Mouse (Mus musculus) skeletal muscle tissue, adult 2 months (tissue): ENCODE measurements around the gene Brd7.

Source experiments
- DNase-seq: peaks from one replicate; pipeline ENCODE4 v3.0.0-alpha.2; 2012; ENCODE audit warnings: low read depth, low spot score

The Brd7 gene

DNA sequence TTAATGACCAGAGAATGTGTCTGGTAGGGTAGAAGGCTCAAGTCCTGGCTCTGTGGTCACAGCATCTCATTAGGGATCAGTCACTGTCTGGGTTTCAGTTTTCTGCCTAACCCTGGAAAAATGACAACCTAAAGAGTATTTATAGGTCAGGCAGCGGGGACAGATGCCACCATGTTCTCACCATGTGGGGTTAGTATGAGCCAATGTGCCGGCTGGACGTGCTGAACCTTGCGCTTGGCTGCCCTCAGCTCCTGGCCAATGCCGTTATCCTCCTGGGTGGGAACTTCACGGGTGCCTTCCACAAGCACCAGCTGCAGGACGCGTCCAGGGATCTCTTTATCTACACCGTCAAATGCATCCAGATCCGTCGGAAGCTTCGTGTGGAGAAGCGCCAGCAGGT, 51.7 kb downstream of the Brd7 start:
- peak; percentile 65 for DNase-seq

DNA sequence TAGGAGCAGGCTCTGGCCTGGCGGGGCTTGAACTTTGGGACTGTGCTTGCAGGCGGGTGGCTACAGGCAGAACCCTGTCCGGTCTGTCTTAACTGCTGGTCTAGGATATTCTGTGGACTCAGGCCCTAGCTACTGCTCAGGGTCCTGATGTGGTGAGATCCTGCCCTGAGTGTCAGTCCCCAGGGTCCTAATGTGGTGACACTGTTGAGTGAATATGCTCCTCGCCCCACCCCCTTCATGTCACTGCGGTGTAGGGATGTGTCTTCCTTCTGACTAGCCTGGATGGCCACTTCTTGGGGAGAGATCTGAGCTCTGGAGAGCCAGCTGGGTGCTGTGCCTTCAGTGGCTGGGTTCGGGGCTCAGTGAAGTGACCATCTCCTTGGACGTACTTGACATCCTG, 52.1 kb downstream of the Brd7 start:
- no peak for DNase-seq

DNA sequence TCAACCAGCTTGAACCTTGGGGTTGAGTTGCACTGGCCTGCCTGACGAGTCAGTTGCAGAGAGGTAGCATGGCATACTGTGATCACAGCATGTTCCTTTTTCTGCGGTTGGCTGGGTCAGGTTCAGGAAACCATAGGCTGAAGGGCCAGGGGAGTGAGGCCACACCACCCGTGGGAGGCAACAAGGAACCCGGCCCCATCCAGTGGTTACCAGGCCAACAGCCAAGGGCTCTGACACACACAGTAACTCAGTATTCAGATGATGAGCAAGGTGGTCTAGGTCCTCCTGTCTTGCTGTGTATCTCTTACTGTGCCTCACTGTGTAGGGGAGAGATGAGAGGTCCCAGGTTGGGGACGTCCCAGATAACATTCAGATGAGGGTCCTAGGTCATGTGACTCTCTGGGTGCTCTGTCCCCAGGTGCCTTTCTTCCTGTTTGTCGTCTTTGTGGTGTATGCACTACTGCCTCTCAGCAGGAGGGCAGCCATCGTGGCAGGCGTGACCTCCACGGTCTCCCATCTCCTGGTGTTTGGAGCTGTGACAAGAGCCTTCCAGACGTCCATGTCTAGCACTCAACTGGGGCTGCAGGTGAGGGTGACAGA, 52.6 kb downstream of the Brd7 start:
- DNase-seq, result no peak

DNA sequence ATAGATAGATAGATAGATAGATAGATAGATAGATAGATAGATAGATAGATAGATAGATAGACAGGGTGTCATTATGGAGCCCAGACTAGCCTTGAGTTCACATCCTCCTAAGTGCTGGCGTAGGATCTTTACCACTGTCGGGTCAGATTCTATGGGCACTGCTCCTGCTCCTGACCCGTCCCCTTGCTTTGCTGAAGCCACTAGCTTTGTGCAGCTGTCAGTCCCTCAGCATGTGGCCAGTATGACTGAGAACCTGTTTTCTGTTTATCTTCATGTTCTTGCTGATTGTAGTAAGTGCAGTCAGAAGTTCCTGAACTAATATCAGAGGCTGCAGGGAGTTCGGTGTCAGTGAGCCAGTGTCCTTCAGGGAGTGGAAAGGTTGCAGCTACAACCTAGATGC, 54.3 kb downstream of the Brd7 start:
- DNase-seq, result no peak

DNA sequence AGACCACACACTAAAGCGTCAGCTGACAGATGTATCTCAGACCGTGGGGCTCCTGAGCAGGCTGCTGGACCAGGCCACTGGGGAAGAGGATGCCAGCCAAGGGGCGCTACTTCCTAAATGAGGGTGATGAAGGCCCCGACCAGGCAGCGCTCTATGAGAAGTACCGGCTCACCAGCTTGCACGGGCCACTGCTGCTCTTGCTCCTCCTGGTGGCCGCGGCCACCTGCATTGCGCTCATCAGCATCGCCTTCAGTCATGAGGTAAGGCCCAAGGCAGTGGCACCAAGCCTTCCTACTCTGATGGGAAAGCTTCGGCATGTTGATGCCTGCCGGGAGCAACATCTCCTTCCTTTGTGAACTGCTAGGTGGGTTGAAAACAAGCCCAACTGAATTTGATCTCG, 55.5 kb downstream of the Brd7 start:
- no peak for DNase-seq

DNA sequence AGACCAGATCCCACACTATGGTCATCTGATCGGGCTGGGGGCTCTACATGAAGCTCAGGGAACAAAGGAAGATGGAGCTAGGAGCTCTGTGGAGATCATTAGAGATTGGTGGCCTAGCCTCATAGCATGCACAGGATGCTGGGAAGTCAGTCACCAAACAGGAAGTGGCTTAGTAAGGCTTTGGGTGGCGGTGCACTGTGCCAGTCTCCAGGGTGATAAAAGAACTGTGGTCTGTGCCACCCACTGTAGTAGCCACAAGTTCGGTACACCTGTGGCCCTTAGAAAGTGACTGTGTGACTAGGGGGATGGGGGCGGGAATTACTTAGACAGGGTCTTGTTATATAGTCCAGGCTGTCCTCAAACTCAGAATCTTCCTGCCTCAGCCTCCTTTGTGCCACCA, 56.2 kb downstream of the Brd7 start:
- DNase-seq, result no peak

DNA sequence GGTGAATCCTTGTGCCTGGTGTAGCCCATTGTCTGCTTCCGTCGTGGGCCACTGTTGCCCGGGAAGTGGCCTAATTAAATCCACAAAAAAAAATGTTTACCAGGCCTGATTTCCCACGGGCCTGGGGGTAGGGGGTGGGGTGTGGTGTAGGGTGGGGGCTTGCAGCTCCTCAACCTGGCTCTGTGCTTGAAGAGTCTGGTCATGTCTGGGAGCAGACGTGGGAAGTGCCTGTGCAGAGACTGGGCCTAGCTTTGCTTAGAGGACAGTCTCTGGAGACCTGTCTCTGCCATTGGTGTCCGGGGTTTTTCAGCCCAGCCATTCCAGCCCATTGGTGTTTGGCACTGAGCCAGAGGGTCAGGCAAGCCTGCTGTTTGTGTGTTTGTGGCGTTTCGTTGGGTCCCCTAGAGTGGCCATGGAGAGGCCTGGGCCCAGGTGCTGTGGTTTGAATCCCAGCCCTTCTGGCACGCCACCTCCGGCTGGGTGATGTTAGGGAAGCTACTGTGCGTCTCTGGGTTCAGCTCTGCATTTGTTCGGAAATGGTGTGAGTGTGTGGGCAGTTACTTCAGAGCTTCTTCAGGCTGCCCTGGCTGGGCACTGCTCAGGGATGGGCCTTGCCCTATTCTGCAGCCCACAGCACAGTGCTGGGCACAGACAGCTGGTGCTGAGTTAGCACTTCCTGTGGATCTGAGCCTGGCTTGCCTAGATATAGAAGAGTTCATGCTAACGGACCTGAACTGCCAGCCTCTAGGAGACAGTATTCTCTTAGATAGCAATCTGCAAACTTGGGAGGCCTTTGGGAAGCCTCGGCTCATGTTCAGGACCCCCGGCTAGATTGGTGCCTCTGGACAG, 60.2 kb downstream of the Brd7 start:
- DNase-seq, result no peak

DNA sequence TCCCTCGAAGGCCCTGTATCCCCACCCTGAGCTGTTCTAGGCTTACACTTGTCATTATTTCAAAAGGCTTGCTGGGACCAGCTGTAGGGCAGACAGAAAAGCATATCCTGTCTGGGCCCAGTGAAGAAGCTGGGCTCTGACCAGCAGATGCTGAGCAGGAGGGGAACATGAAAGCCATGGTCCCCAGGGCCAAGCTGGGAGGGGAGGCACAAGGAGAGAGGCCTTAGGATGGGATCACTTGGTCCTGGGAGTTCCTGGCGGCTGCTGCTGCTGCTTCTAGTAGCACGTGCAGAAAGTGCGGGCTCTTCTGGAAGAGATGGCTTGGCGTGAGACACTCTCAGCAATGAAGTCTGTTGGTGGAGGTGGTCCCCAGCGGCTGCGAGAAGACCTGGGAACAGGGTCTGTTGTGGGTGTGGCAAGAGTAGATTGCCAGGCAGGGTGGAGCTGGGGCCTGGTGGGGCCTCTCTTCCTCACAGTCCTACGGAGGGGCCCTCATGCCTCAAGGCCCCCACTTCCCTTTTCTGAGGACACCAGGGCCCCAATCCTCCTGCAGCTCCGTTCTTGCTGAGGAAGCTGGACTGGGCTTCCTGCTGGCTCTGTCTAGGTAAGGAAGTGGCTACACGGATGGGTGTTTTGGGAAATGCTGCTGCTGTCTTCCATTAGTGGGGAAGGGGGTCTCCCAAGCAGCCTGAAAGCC, 61.9 kb downstream of the Brd7 start:
- no peak for DNase-seq

DNA sequence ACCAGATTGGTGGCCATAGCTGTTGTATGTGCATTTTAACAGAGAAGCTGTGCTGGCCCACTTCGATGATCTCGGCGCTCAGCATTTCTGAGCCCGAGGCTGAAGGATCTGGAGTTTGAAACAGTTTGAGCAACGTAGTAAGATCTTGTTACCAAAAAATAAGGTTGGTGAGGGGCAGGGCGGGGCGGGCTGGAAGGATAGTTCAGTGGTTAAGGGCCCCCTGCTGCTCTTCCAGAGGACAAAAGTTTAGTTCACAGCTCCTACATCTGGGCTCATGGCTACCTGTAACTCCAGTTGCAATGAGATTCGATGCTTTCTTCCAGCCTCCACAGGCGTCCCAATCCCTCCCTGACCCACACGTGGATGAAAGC, 63.3 kb downstream of the Brd7 start:
- no peak for DNase-seq

DNA sequence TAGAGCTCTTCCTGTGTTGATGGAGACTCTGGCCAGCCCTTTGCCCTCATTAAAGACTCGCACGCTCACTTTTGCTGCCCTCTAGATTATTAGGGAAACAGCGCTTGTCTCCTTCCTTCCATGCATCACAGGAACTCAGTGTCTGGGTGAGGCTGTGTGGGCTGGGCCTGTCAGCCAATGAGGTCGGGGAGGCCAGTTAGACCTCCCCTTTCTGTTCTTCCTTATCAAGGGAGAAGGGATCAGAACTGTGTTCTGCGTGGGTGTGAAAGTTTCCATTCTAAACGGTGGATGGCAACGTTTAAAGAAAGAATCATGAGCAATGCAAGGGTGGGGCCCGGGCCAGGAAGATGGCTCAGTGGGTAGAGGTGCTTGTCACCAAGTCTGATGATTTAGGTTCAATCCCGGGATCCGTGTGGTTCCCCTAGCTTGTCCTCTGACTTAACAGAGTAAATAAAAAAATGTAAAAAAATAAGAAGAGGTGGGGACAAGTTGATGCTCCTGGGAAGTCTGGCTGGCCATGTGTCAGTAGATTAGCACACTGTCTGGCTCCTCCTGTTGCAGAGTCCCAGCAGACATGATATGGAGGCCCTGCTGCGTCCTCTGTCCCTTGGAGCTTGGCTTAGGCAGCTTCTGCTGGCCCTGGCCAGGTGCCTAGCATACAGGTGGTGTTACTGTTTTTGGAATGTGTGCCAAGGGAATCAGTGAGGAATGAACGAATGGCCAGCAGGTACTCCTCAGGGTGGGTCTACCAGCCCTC, 63.8 kb downstream of the Brd7 start:
- DNase-seq, result no peak

DNA sequence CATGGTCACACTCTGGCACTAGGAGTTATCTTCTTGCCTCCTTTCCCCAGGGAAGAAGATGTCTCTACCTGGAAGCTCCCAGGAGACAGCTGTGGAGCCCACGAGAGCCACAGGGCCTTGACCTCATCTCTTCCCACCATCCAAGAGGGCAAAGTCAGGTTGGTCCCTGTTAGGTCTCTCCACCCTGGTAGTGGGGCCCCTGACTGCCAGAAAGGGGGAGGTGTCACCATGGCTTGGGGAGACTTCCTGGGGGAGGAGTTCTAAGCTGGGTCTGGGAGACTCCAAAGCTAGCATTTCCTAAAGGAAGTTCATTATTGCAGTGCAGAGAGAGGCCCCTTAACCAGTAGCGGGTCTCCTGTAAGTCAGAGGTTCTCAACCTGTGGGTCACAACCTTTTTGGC, 67.0 kb downstream of the Brd7 start:
- DNase-seq, result no peak

DNA sequence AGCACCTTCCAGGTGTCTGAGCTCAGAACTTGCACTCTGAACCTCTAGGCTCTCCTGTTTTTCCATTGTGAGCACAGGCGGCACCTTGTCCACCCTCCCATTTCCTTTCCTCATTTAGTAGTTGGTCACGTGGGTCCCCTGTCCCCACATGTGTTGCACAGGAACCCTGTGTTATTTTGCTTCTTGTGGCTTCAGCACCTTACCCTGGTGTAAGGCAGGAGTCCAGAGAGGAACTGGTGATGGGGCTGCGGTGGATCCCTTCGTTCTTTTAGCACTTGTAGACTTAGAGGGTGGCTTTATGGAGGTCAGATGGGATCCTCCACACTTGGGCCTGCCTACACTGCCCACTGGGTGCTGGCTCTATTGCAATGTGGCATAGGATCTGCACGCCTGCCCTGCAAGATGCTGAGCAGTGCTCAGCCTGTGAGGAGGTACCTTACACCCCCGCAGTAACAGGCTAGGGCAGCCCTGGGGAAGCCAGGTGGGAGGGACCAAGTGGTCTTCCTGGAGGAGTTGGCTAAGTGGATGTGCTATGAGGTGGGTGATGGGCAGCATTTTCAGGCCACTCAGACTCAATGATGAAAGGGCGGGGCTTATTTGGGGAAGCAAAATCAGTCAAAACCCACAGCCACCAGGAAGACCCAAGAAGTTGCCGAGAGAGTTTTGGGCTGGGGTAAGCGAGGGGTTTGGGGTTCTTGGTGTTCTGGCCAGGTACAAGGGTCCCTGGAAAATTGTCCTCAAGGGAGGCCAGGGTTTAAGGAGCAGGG, 68.2 kb downstream of the Brd7 start:
- DNase-seq, result no peak

DNA sequence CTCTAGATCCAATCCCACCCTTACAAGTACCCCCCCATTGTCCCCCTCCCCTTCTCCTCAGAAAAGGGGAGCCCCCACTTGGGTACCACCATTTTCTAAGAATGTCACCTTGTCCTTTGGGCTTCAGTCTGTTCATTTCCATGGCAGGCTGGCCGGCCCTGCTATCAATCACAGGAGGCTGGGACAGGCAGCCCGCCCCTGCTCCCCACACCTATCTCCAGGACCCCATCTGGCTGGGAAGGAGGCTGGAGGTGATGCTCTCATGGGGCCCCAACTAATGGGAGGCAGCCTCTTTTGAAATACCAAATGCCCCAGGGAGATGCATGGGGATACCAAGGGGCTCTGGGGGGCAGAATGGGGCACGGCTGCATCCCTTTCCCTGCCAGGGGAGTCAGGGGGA, 69.1 kb downstream of the Brd7 start:
- no peak for DNase-seq

DNA sequence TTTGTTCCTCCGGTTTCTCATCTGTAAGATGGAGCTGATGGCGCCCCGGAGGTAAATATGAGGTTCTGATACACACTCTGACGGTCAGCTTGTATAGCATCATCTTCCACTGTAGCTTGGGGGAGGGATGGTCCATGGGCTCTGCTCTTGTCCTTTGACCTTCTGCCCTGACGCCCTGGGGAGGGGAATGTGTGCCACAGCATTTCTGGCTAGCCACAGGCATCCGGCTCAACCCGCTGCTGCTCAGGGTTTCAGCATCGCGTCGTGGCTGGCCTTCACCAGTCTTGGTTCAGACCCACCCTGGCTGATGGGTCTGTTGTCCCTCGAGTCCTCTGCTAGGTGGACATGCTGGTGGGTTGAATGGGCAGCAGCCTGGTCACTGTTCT, 70.7 kb downstream of the Brd7 start:
- DNase-seq, result no peak

DNA sequence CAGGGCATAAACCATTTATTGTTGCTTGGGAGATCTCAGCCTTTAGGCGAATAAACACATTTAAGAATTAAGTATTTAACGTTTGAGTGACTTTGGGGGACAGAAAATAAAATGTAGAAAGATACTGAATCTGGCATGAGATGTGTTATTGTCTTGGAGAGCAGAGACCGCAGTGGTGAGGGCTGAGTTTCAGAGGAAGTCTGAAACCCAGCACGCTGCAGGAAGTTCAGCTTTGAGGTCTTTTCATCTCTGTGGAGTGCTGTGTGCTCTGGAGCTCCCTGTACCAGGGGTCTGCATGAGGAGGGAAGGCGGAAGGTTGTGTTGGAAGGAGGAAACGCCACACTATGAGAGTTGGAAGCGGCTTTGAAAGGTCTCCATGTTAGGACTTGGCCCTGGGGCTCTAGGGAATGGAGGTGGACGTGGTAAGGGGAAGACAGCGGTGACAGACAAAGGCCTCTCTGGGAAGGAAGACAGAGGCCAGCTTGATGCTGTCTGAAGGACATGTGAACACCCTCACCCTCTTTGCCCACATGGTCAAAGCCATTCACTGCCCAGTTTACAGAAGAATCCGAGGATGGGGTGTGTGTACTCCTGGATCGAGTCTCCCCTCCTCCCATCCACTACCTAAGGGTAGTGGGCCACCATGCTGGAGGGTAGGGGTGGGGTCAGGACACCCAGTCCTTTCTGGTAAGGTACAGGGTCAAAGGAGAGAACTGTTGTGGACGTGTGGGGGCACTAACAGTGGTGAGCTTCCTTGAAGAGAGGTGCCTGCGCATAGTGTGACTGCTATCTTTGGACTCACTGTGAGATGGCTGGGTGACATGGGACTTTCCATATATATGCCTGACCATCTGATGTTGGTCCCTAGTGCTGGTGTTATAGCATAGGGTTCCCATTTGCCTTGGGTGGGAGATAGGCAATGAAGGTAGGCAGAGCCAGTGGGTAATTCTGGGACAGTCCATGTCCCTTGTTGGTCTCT, 71.4 kb downstream of the Brd7 start:
- no peak for DNase-seq

DNA sequence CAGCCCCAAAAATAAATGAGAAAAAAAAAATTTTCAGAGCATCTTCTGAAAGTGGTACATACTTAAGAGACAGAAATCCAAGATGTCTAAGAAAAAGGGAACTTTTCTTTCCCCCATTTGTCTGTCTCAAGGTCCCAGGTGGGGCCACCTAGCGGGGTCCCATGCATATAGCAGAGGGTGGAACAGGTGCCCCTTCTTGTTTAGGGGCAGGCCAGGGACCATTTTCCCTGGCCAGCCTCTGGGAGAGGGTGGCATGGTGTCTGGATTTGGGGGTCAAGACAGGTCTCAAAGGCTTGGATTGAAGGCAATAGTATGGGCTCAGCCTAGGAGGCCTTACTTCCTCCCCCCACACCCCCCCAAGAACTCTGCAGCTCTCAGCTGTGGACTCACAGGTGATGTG, 72.1 kb downstream of the Brd7 start:
- DNase-seq, result no peak

DNA sequence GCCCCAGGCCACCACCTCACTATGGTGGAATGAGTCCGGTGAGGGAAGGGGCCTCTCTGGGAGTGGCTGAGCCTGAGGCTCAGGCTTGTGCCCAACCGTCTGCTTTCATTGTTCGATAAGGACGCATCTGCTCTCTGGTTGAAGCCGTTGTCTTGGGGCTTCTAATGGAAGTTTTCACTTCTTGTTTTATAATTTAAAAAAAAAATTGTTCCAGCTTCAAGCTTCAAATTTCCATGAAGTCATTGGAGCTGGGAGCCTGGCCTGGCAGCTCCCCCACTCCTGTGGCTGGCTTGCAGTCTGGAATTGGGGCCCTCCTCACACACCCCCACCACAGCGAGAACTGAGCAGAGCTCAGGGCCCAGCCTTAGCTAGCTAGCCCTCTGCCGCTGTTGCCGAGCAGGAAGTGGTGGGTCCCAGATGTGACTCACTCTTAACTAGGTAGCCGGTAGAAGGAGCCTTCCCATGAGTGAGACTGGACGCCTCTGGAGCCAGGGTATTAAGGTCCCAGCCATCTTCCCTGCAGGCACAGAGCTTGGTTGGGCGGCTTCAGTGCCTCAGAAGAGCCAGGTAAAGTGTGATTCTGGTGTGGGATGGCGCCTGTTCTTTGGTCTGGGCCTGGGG, 73.3 kb downstream of the Brd7 start:
- DNase-seq, result peak; percentile 59

DNA sequence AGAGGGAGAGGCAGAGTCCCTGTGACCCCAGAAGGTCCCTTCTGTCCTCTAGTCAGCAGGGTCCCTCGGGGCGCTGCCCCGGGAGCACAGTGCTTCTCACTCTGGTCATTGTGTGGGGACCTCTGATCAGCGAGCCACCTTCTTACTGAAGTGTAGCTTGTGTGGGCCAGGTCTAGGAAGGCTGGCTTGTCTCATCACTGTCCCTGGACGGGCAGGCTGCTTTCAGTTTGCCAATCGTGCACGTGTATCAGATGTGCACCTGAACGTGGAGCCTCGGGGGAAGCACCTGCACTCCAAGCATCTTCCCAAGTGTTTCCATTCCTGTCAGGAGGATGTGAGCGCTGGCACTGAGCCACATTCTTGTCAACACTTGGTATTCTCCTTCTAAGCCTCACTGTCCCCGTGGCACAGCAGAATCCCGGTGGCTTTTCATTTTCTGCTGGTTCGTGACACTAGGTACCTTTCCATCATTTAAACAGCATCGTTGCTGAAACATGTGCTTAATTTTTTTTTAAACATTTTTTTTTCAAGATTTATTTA, 75.5 kb downstream of the Brd7 start:
- no peak for DNase-seq
